Mouse (Mus musculus) kidney, embryonic 14.5 days (tissue): ENCODE measurements around the gene Gucy1a1. TPM values are rescaled to one million over a fixed set of nuclear protein-coding genes. Genes with fewer than 3 reads are reported as not detected.

Experiments
- ATAC-seq: fragments of 200-750 bp; cut with Nextera tagmentation; 2 replicates; pipeline ENCODE4 v1.8.0; 2017; ENCODE audit warnings: moderate number of reproducible peaks, mild to moderate bottlenecking, moderate TSS enrichment, moderate library complexity; ENCODE audit not compliant: low FRiP score, low TSS enrichment
- H3K27ac ChIP-seq: fragments of 300-500 bp; sonication (generic); 2 replicates; pipeline ENCODE4 v1.5.1; 2014; ENCODE audit warnings: low read depth, mild to moderate bottlenecking, low read length, moderate library complexity, mixed read lengths
- H3K27me3 ChIP-seq: fragments of 300-500 bp; sonication (generic); 2 replicates; pipeline ENCODE4 v1.6.1; 2014; ENCODE audit warnings: mild to moderate bottlenecking, low read length; ENCODE audit not compliant: control insufficient read depth, insufficient read depth
- H3K36me3 ChIP-seq: fragments of 300-500 bp; sonication (generic); 2 replicates; pipeline ENCODE4 v1.6.1; 2014; ENCODE audit warnings: low read length, mixed read lengths; ENCODE audit not compliant: control insufficient read depth, insufficient read depth
- H3K4me1 ChIP-seq: fragments of 300-500 bp; sonication (generic); 2 replicates; pipeline ENCODE4 v1.6.1; 2014; ENCODE audit warnings: low read length, mixed read lengths; ENCODE audit not compliant: control insufficient read depth, insufficient read depth
- H3K4me2 ChIP-seq: fragments of 300-500 bp; sonication (generic); replicated peaks from 2 replicates; pipeline ENCODE4 v1.6.1; 2014; ENCODE audit warnings: low read depth, mild to moderate bottlenecking, low read length
- H3K4me3 ChIP-seq: fragments of 300-500 bp; sonication (generic); 2 replicates; pipeline ENCODE4 v1.5.1; 2014; ENCODE audit warnings: mild to moderate bottlenecking, low read length
- H3K9ac ChIP-seq: fragments of 300-500 bp; sonication (generic); 2 replicates; pipeline ENCODE4 v1.6.1; 2014; ENCODE audit warnings: low read depth, mild to moderate bottlenecking, low read length, moderate library complexity
- H3K9me3 ChIP-seq: fragments of 300-500 bp; sonication (generic); 2 replicates; pipeline ENCODE4 v1.6.1; 2016; ENCODE audit warnings: low read length; ENCODE audit not compliant: control insufficient read depth
- WGBS: fragments of 180-500 bp; shearing (Covaris S2); extraction: QIAGEN DNeasy Blood & Tissue Kit; methylation state at CpG from one replicate; pipeline ENCODE4 v1.1.7; 2014; 5-methylcytosine and 5-hydroxymethylcytosine counted together
- polyA plus RNA-seq: library from polyadenylated mRNA; unstranded; fragments of >200 nt; fragmentation: Nextera tagmentation; extraction: Ambion mirVana; gene quantifications from 2 replicates; pipeline ENCODE4 v1.2.1, GENCODE M21; 2014

The Gucy1a1 gene
- polyA plus RNA-seq, 1 experiment from 2014 or later, result 61.0 TPM

- Histone ChIP-seq H3K4me2 (no peak overlapping the region), H3K36me3 (no peaks in the 10 kb centered on the region; the same call in 1 of the 2 replicates), H3K27me3 (no peaks in the 10 kb centered on the region), H3K9ac (no peak overlapping the region), H3K9me3 (no peaks in the 10 kb centered on the region), H3K4me1 (no peaks in the 10 kb centered on the region), H3K4me3 (no peak overlapping the region), H3K27ac (no peak overlapping the region)
- 48% methylated on average over 5 of the region's 5 CpGs for WGBS
- peak; percentile 78; the same call in 1 of the 2 replicates for ATAC-seq
Observed at GRCm38 (mm10) chr3:82057201-82057600, 88.4 kb downstream of the Gucy1a1 start.

DNA sequence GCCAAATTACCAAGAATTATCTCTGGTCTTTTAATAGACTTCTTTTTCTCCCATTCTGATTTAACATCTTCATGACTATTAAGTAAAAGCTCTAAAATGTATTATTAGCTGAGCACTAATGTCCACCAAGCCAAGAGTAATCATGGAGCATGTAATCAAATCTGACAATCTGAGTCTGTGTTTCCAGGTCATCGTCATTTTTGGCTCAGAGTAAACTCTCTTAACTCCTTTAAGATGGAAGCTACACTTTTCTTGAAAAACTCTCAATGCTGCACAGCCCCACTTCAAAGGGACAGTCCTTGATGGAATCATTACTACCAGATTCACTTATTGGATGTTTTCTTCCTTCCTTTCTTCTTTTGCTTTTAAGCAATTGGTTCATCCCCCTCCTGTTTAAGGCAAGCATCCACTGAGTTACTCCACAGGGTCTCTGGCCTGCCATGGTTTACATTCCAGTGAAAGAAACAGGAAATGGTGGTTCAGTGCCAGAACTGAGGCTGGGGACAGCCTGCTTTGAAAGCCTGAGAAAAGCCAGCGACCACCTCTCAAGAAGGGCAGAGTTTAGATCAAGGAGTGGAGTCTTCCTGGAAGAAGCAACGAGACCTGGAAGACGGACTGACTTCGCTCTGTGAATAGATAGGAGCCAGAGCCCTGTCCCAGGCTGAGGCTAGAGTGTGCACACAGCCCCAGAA is 91.2 kb downstream of the Gucy1a1 start:
- Histone ChIP-seq H3K4me1 (no peaks in the 10 kb centered on the region), H3K9ac (no peak overlapping the region), H3K27ac (no peak overlapping the region), H3K9me3 (no peaks in the 10 kb centered on the region), H3K36me3 (no peaks in the 10 kb centered on the region; the same call in 1 of the 2 replicates), H3K27me3 (no peaks in the 10 kb centered on the region), H3K4me2 (no peak overlapping the region), H3K4me3 (no peak overlapping the region)
- 65% methylated on average over 5 of the region's 5 CpGs for WGBS
- no peak for ATAC-seq

- no peak overlapping the region for H3K4me2 ChIP-seq
- 57% methylated on average over 2 of the region's 2 CpGs for WGBS
- no peaks in the 10 kb centered on the region; the same call in 1 of the 2 replicates for H3K36me3 ChIP-seq
- no peak for ATAC-seq
- no peaks in the 10 kb centered on the region for H3K9me3 ChIP-seq
- no peaks in the 10 kb centered on the region for H3K27me3 ChIP-seq
- no peak overlapping the region for H3K4me3 ChIP-seq
- H3K27ac ChIP-seq, result no peak overlapping the region
- H3K4me1 ChIP-seq, result no peaks in the 10 kb centered on the region
- no peak overlapping the region for H3K9ac ChIP-seq
Observed at GRCm38 (mm10) chr3:82052029-82052428, 93.6 kb downstream of the Gucy1a1 start.

DNA sequence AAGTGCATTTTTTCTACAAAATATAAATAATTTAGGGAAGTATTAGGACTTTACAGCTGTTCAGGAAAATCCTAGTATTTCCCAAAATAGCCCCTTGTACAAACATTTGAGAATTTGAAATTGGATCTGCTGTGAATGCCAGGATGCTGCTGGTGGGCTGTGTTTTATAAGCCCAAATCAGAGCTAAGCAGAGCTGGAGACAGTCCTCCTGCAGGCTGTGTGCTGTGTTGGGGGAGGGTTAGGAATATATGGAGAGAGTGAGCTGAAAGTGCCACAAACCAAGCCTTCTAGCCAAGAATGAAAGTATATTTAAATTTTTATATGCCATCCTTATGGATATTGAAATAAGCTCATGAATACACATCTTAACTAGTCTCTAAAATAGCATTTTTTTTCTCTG is 94.1 kb downstream of the Gucy1a1 start:
- H3K4me1 ChIP-seq, result no peaks in the 10 kb centered on the region
- H3K4me3 ChIP-seq, result no peak overlapping the region
- H3K27me3 ChIP-seq, result no peaks in the 10 kb centered on the region
- no peak overlapping the region for H3K27ac ChIP-seq
- H3K36me3 ChIP-seq, result no peaks in the 10 kb centered on the region; the same call in 1 of the 2 replicates
- no peak for ATAC-seq
- no peak overlapping the region for H3K4me2 ChIP-seq
- no peaks in the 10 kb centered on the region for H3K9me3 ChIP-seq
- no peak overlapping the region for H3K9ac ChIP-seq

DNA sequence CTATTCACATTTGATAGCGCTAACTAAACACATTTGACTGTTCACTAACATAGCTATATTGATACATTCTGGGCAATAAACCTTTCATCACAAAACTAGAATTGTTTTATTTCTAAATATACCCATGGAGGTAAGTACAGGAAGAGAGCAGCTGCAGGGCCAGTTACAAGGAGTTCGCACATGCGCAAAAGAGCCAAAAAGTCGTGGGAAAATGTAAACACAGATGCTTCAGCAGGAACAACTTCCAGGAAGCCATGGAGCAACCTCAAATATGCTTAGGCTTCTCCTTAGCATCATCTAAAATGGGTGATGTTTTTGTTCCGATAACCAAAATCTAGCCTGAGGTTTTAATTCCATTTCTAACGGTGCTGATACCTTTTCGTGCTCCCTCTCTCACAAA is 96.9 kb downstream of the Gucy1a1 start:
- no peak overlapping the region for H3K4me3 ChIP-seq
- H3K4me2 ChIP-seq, result no peak overlapping the region
- 61% methylated on average over 7 of the region's 7 CpGs for WGBS
- H3K27me3 ChIP-seq, result no peaks in the 10 kb centered on the region
- no peak overlapping the region; the same call in 1 of the 2 replicates for H3K27ac ChIP-seq
- no peak overlapping the region for H3K9ac ChIP-seq
- H3K9me3 ChIP-seq, result no peaks in the 10 kb centered on the region
- H3K4me1 ChIP-seq, result no peaks in the 10 kb centered on the region
- no peaks in the 10 kb centered on the region; the same call in 1 of the 2 replicates for H3K36me3 ChIP-seq
- no peak for ATAC-seq

GRCm38 (mm10) chr3:82048078-82048477 is 97.5 kb downstream of the Gucy1a1 start:
- H3K27me3 ChIP-seq, result no peaks in the 10 kb centered on the region
- no peak overlapping the region for H3K4me3 ChIP-seq
- H3K27ac ChIP-seq, result no peak overlapping the region
- H3K9ac ChIP-seq, result no peak overlapping the region
- no peak overlapping the region for H3K4me2 ChIP-seq
- no peaks in the 10 kb centered on the region; the same call in 1 of the 2 replicates for H3K36me3 ChIP-seq
- no peaks in the 10 kb centered on the region for H3K9me3 ChIP-seq
- H3K4me1 ChIP-seq, result no peaks in the 10 kb centered on the region
- 64% methylated on average over 4 of the region's 4 CpGs for WGBS
- no peak for ATAC-seq

- H3K4me3 ChIP-seq, result no peak overlapping the region
- WGBS, result 33% methylated on average over 8 of the region's 8 CpGs
- H3K27ac ChIP-seq, result no peak overlapping the region
- H3K27me3 ChIP-seq, result no peaks in the 10 kb centered on the region
- H3K9me3 ChIP-seq, result no peaks in the 10 kb centered on the region
- no peaks in the 10 kb centered on the region; the same call in 1 of the 2 replicates for H3K36me3 ChIP-seq
- H3K4me2 ChIP-seq, result no peak overlapping the region
- no peak overlapping the region for H3K9ac ChIP-seq
- H3K4me1 ChIP-seq, result no peaks in the 10 kb centered on the region
- 0 out of 2 replicates have a peak, but pooled peaks have one; percentile 68 for ATAC-seq
Observed at GRCm38 (mm10) chr3:82047100-82047753, 98.4 kb downstream of the Gucy1a1 start.

DNA sequence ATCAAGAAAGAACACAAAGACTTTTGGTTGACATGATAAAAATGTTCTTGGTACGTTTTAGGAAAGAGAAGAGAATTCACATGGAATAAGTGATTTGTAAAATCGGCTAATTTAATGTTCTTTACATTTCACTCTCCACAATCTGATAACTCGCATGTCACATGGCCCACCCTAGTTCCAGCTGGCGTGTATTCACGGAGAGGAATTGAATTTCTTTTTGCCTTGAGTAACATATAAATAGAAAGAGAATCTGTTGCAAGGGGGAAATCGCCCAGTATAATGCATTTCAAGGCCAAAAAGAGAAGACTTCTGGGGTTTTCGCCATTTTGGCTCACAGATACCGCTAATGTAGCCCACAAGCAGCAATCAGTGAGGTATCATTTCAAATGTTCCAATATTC is 99.5 kb downstream of the Gucy1a1 start:
- Histone ChIP-seq H3K4me3 (no peak overlapping the region), H3K36me3 (no peaks in the 10 kb centered on the region; the same call in 1 of the 2 replicates), H3K9me3 (no peaks in the 10 kb centered on the region), H3K9ac (no peak overlapping the region), H3K4me1 (no peaks in the 10 kb centered on the region), H3K27me3 (no peaks in the 10 kb centered on the region), H3K27ac (no peak overlapping the region), H3K4me2 (no peak overlapping the region)
- ATAC-seq, result no peak
- 87% methylated on average over 8 of the region's 8 CpGs for WGBS

DNA sequence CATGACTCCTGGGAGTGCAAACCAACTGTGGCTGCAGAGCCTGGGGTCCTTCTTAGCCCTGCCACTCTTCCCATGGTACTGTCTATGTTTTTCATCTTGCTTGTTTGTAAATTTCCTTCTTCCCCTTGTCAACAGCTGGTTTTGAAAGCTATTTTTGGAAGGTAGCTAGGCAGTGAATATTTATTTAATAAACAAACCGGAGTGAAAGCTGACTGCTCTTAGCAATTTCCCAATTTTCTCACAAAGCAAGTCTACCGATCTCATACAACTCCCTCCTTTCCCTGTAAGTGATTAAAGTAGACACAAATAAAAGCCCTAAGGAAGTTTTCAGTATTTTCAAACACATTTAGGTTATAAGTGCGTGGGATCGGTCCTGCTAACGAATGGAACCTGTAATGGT is 100.7 kb downstream of the Gucy1a1 start:
- Histone ChIP-seq H3K9ac (no peak overlapping the region), H3K9me3 (no peaks in the 10 kb centered on the region), H3K4me2 (no peak overlapping the region), H3K27ac (no peak overlapping the region), H3K36me3 (peaks cover 2% of the 10 kb centered on the region; the same call in 1 of the 2 replicates), H3K4me3 (no peak overlapping the region), H3K27me3 (no peaks in the 10 kb centered on the region), H3K4me1 (no peaks in the 10 kb centered on the region)
- ATAC-seq, result no peak
- 75% methylated on average over 5 of the region's 5 CpGs for WGBS
